Mouse (Mus musculus) right cerebral cortex, postnatal 4 days (tissue): ENCODE measurements around the gene Tbc1d19.
A peak's percentile ranks its signal among the peaks of the same experiment; 100 is the strongest.

ENCODE experiments used
- DNase-seq: peaks from one replicate; pipeline ENCODE4 v3.0.0-alpha.2; 2022

Gene Tbc1d19

DNA sequence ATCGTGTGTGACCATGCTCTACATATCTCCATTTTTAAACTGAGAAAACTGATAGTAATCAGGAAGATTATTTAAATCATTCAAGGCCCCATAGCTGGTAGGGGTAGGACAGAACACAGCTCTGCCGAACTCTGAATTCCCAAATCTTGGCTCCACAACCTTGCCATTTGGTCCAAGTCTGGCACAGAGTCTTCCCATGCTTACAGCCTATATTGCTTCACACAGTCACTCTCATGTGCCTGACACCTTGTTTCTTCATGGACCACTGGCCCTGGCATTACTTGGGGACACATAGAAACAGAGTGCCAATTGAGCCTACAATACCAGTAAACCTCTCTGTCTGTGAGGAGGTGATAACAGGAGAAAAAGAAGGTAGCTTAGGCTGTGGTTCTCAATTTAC, 111.0 kb downstream of the Tbc1d19 start:
- no peak for DNase-seq

DNA sequence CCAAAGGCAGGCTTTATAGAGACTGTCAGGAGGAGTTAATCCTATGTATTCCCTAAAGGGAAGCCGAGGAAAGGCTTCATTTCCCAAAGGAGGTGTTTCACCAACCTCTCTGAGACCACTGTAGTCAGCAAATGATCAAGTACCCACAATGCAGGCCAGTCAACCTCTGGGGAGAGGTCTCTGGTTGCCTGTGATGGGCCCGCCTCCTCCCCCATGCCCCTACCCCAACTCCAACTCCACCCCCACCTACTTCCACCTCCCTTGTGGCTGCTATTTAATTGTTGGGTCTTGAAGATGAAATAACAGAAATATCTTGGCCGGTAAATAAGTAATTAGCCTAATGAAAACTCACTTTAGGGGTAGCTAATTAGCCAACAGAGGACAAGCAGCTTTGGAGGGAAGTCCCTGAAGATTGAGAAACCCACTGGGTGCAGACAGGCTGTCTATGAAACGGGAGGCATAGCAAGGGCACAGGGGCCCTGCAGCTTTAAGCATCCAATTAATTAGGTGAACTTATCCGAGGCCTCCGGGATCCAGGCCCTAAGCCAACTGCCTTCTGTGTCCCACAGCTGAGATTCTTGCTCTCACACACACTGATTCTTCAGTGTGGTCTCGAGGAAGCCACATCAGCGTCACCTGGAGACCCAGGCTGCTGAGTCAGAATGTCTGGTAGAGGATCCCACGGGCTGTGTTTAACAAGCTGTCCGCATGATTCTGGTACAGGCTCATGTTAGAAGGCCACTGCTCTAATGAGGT, 112.9 kb downstream of the Tbc1d19 start:
- DNase-seq: no peak

DNA sequence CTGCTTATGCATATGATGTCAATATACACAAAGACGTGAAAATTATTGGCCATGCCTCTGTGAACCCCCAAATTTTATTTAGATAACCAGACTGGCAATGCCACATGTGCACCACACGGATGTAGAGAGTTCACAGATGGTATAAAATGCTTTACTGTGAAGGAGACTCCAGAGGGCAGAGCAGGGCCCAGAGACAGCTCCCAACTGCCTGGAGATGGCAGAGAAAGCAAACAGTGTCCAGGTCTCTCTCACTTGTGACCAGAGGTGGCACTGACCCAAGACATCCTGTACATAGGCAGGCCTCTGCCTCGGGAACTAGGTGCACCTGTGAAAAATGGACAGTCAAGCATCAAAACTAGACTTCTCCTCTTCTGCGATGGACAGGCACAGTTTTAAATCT, 114.6 kb downstream of the Tbc1d19 start:
- no peak for DNase-seq

DNA sequence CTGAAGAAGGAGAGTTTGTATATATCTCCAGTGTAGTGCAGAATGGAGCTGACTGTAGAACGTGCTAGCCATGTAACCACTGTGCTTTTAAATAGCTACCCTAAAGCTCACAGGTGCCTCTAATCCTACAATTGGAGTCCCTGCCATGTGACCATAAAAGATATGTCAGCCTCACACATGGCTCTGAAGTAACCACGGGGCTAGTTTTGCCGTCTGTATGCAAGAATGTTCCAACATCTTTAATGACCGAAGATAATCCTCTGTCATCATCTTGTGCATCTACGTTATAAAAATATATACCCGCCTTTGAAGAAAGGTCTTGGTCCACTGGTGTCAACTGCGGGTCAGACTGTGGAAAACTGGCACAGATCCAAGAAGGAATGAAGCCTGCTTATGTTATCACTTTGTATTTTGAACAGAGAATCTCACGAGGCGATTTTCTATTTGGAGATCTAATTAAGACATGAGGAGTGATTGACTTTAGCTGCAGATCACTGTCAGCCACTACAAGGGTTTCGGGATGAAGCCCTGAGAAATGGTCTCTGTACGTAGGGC, 117.0 kb downstream of the Tbc1d19 start:
- no peak for DNase-seq

DNA sequence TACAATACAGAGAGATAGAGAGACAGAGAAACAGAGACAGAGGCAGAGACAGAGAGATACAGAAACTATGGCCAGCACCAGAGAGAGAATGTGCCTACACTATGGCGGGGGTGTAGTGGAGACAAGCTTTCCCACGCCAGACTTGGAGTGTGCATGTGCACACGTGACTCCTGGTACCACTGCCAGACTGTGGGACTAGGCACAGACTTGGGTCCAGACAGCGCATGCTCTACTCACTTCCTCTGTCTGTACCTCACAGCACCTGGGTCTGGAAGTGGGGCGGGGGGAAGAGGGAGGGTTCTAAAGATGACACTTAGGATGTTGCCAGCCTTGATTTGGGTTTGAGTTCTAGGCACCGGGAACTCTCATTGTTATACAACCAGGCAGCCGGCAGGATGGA, 118.5 kb downstream of the Tbc1d19 start:
- DNase-seq: no peak

DNA sequence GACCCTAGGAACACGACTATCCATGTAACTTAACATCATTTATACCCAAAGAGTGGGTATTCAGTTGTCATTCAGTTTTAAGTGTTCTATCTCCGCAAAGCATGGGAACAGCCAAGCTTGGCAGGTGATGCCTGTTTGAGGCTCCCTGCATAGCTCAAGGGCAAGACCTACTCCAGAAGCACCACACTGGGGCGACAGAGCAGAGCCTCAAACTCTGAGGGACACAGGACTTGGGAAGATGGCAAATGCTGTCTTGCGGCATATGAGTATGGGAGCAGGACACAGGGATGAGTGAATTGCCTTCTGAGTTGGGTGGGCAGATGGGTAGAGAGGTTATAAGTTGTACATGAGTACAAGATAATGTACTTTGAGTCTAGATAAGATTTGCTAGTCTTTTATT, 119.1 kb downstream of the Tbc1d19 start:
- DNase-seq: no peak

DNA sequence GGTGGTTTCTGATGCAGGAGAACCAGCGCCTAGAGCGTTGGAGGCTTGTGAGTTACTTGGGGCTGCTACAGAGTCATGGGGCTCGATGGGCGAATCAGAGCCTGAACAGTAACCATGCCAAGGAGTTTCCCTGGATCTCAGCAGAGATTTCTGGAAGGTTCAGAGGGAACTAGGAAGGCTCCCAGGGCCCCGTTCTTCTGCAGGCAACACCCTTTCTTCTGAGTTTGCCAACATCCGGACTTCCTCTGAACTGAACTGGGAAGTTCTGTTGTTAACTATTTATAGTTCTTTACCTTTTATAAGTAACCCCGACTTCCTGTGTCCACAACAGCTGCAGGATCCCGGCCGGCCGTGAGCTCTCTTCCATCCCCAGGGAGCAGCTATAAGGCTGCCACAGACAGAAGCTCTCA, 119.8 kb downstream of the Tbc1d19 start:
- DNase-seq: no peak

DNA sequence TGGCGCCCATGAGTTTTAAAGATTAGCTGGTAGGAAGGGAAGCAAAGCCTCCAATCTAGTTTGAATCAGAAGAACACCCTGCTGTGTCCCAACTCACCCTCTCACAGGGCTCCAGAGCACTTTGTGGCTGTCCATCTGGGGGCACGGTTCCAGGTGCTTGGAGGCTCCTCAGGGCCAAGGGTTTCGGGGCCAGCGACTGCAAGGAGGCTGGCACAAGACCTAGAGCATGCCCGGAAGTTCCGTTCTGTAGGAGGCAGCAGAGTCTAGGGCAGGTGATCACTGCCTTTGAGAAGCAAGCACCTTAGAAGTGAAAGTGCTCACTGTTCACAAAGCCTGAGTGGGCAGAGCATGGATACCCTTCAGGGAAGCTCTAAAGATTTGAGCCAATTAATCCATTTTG, 120.4 kb downstream of the Tbc1d19 start:
- no peak for DNase-seq

DNA sequence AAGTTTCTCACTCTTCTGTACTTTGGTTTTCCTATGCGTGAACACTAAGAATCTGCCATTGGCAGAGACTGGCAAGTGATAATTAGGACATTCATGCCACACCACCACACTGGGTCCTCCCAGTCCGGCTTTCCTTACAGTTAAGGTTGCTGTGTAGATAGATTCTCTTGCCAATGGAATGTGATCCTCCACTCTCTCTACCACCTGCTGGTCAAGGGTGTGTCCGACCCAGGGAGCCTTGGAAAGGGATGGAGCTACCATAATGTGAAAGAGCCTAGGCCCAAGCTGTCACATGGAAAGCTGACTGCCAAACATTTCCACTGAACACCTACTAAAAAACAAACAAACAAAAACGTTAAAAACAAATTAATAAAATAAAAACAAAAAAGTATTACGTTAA, 121.6 kb downstream of the Tbc1d19 start:
- DNase-seq: no peak

DNA sequence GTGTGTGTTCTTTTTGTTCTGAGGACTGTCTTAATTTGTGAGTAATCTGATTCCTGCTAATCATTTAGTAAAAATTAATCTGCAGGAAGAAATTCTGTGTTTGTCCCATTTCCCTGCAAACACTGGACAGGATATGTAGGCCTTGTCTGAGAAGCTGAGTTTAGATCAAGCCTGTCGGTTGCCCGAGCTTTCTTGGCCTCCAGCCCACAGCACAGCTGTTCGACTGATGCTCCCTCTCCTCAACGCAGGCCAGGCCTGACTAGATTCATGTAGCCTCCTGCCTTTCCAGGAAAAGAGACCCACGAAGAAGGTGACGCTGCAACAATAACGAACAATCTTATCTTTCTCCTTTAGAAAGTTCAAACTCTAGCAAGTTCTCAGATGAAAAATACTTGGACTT, 124.2 kb downstream of the Tbc1d19 start:
- peak; percentile 40 for DNase-seq

DNA sequence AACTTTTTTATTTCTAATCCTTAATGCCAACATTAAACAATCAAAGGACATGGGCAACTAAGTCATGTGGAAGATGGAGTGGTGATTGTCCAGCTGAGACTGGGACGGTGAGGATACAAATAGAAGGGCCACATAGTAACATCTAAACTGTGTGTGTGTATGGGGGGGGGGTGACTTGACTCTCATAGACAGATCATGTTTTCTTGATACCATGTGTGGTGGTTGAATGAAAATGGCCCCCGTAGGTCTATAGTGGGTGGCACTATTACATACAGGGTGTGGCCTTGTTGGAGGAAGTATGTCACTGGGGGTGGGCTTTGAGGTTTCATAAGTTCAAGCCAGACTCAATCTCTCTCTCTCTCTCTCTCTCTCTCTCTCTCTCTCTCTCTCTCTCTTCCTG, 124.6 kb downstream of the Tbc1d19 start:
- DNase-seq: no peak

DNA sequence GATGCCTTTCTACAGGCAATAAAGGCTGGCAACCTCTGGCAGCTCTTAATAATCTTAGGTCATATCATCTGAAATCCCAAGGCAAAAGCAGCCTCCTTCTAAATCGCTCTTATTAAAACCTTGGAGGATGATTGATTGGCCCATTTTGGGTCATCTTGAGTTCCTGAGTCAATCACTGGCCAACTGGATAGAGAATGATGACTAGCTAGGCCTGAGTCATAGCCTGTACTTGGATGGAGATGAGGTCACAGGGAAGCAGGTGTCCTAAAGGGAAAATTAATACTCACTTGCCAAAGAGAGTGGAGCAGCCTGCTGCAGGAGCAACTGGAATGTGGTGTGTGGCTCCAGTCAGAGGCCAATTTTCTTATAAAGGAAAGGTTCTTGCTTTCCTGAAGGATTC, 125.4 kb downstream of the Tbc1d19 start:
- DNase-seq: no peak

DNA sequence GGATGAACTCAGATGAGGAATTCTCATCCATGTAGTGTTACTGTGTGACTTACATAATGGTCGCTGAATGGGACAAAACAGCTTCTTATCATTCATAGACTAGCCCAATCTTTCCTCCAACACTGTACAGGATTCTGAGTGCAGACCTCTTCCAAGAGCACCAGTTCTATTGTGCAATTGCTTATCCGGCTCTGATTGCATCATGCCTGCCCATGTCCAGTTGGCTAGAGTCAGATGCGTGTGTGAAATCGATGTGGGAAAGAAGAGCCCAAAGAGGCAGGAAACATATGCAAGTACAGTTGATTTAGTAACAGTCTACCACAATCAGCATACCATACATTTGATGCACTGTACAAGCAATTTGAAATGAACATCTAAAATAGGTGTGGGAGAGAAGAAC, 127.8 kb downstream of the Tbc1d19 start:
- no peak for DNase-seq

DNA sequence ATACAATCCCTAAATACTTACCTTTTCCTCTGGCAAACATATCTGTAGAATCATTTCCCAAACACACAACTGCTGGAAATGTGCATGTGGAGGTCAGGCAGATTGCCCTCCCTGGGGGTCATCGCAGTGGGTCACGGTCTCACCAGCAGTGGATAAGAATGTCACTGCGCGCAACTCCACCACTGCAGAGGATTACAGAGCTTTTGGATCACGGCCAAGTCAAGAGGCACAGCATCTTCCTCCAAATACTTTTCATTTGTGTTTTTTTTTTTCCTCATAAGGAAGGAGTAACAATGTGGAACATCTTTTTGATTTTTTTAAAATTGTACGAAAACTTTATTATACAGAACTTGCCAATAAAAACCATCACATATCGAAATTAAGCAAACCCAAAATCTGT, 129.6 kb downstream of the Tbc1d19 start:
- DNase-seq: no peak

DNA sequence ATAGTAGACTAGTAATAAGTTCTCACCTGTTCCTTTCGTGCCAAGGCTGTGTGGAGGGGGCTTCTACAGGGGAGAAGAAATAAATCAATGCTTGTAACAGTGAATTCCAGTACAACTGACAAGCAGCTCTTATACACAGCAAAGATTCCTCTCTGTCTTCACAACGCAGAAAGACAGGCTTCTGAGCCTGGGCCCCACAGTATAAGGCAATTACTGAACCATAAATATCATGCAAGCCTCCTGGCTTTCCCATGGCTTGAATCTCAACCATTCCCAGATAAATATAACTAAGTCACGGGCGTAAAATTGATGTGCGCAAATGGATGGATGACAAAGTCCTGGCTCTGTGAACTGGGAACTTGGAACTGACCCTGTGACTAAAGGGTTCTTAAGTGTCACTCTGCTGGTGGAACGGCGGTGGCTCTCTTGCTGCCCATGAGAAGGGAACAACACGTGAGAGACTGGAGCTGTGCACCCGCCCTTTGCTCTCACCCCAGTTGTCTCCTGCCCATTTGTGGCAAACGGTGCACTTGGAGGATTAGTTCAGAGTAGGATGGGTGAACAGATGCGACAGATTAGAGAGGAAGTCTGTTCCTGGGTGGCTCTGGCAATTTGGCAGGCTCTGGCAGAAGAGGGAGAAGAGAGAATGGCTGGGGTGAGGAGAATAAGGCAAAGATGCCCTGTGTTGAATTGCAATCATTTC, 132.1 kb downstream of the Tbc1d19 start:
- no peak for DNase-seq

DNA sequence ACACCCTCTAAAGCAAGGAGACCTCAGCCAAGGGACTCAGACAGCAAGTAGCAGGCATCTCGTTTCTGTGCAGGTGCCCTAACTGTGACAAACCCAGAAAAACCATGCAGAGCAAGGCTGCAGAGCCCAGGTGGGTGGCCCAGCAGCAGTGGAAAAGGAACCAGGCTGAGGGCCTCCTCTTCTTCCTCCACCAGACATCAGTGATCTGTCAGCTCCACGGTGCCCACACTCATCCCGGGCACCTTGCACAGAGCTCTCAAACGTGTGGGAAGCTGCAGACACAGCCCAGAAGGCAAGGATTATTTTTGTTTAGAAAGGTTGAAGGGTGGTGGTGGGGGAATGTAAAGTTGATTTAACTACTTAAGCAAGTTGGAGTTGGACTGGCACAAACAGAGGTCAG, 132.9 kb downstream of the Tbc1d19 start:
- no peak for DNase-seq

DNA sequence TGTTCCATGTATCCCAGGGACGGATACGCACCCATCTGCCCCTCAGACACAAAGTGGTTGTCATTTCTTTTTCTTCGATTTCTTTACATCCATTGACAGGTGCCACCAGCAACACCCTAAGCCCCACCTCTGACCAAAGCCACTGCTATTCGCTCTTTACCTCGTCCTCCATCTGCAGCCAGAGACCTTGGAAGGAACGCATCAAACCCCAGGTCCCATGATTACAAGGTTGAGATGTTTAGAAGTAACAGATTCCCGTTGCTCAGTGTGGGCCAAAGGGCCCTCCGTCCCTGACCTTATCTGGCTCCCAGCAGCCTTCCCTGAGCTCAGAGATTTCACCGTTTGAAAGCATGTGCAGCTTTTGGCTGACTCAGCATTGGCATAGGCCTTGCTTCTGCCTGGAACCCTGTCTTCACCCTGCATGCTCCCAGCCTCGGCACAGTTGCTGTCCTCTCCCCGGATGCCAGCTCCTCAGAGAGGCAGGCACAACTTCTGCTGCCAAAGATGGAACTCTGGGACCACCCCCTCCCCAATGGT, 134.0 kb downstream of the Tbc1d19 start:
- no peak for DNase-seq

DNA sequence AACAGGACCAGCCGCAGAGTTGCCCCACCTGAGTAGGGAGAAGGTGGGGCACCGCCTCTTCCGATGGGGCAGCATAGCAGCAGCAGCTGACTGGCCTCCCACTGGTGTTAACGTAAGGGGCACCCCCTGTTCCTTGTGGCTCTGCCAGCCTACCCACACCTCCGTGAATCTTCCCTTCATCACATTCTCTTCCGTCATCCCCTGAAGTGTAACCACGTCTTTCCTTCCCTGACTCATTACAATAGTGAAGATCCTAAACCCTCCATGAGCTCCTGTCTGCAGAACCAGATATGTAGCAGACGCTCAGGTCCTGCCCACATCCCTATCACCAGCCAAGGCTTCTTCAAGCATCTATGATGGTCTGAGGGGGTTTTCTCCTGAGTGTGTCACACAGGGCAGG, 137.3 kb downstream of the Tbc1d19 start:
- DNase-seq: no peak

DNA sequence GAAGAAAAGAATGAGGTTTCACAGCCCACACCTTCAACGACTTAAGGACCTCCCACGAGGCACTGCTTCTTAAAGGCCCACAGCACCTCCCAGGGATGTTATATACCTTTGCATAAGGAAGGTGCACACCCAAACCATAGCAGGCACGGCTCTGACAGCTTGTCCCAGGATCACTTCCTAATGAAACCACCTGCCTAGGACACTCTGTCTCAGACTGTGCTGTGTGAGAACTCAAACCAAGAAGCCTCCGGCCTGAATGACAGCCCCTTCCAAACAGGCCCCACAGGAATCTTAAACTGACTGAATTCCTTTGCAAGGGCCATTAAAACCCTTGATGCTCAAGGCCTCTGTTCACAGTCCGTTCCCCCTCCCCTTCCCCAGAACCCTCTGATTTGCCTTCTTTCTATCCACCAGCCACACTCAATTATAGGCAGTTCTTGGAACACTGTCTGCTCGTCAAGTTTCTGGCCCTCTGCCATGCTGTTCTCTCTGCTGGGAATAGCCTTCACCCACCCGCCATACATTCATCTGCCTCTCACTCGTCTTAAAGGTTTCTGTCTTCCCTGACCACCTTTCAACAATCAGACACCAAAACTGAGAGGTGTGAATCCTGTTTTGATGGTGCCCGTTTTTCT, 138.3 kb downstream of the Tbc1d19 start:
- peak; percentile 65 for DNase-seq

DNA sequence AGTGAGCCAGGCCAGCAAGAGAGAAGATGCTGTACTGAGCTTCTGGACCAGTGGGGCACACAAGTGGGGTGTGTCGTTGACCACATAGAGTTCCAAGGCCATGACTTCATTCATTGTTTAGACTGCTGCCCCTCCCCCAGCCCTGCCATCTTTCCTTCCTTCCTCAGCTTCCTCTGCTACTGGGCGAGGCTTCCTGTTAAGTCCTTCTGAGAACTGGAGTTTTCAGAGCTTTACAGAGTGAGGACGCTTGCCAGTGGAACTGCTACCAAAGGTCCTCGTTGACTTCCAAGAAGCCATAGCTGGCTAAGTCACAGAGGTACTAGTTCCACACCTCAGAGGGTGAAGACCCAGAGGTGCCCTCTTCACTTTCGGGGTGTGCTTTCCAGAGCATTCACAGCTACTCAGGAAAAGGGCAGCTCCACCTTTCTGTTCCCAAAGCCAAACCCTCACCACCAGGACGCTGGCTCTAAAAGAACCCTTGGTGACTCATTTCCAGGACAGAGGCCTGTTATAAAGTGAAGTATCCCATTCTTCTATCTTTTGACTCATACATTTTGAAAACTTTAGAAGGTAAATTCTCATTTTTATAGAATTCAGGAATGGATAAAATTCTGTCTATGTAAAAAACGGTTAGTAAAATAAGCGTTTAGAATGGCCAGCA, 139.3 kb downstream of the Tbc1d19 start:
- no peak for DNase-seq

DNA sequence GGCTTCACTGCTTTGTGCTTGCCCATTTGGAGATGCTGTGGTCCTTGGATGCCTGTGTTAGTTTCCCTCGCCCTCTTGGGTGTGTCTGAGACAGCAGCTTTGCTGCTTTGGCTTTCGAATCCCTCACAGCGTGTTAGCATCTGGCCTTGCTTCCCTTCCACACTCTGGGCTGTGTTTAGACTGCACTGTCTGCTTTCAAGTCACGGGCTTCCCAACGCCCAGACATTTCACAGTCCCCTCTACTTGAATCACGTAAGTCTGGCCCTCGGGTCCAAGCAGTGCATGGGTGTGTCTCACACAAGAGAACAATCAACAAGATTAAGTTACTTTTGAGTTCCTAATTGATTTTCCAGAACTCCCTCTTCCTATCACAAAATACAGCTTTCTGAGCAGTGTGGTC, 140.8 kb downstream of the Tbc1d19 start:
- no peak for DNase-seq

DNA sequence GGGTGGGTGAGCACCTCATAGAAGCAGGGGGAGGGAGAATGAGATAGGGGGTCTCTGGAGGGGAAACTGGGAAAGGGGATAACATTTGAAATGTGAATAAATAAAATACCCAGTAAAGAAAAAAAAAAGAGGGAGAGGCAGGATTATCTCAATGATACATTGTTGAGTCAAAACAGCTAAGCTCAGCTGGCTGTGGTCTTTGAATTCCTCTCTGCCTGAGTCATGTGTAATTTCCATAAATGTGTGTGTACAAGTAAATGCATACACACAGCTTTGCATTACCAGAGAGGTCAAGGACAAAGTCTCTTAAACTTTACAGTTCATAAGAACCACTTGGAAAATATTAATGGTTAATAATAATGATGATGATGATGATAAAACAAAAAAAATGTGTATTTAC, 143.8 kb downstream of the Tbc1d19 start:
- DNase-seq: no peak
